Mouse (Mus musculus) lung, embryonic 15.5 days (tissue): ENCODE data around the gene Rsph3b. TPM values are rescaled to one million over a fixed set of nuclear protein-coding genes. Genes with fewer than 3 reads are reported as not detected.
A peak's percentile ranks its signal among the peaks of the same experiment; 100 is the strongest.
"Not testable (repeated sequence)": the region's sequence is repeated elsewhere in the genome, so short reads cannot be mapped to it uniquely, and the experiment has no call there.

Source experiments
- ATAC-seq: fragments of 200-750 bp; cut with Nextera tagmentation; 2 replicates; pipeline ENCODE4 v1.8.0; 2017; ENCODE audit warnings: moderate number of reproducible peaks, borderline replicate concordance; ENCODE audit not compliant: low FRiP score, low TSS enrichment; ENCODE audit errors: extremely low read depth
- H3K27ac ChIP-seq: fragments of 300-500 bp; sonication (generic); 2 replicates; pipeline ENCODE4 v1.5.1; 2015; ENCODE audit warnings: moderate library complexity, mild to moderate bottlenecking, inconsistent platforms
- H3K27me3 ChIP-seq: fragments of 300-500 bp; sonication (generic); 2 replicates; pipeline ENCODE4 v1.6.1; 2015; ENCODE audit warnings: inconsistent platforms
- H3K36me3 ChIP-seq: fragments of 300-500 bp; sonication (generic); 2 replicates; pipeline ENCODE4 v1.6.1; 2015; ENCODE audit warnings: inconsistent platforms
- H3K4me1 ChIP-seq: fragments of 300-500 bp; sonication (generic); 2 replicates; pipeline ENCODE4 v1.6.1; 2015; ENCODE audit warnings: inconsistent platforms
- H3K4me2 ChIP-seq: fragments of 300-500 bp; sonication (generic); 2 replicates; pipeline ENCODE4 v1.6.1; 2015; ENCODE audit warnings: inconsistent platforms, mild to moderate bottlenecking, moderate library complexity
- H3K4me3 ChIP-seq: fragments of 300-500 bp; sonication (generic); 2 replicates; pipeline ENCODE4 v1.5.1; 2015; ENCODE audit warnings: mild to moderate bottlenecking, inconsistent platforms
- H3K9ac ChIP-seq: fragments of 300-500 bp; sonication (generic); 2 replicates; pipeline ENCODE4 v1.6.1; 2015; ENCODE audit warnings: inconsistent platforms
- H3K9me3 ChIP-seq: fragments of 300-500 bp; sonication (generic); 2 replicates; pipeline ENCODE4 v1.6.1; 2016; ENCODE audit warnings: inconsistent platforms
- WGBS: fragments of 180-500 bp; shearing (Covaris S2); methylation state at CpG from one replicate; pipeline ENCODE4 v1.1.7; 2015; 5-methylcytosine and 5-hydroxymethylcytosine counted together
- polyA plus RNA-seq: library from polyadenylated mRNA; unstranded; fragments of >200 nt; fragmentation: Nextera tagmentation; extraction: Ambion mirVana; gene quantifications from 2 replicates; pipeline ENCODE4 v1.2.1, GENCODE M21; 2015

Rsph3b gene
- polyA plus RNA-seq, 1 experiment from 2014 or later, result 43.5 TPM

DNA sequence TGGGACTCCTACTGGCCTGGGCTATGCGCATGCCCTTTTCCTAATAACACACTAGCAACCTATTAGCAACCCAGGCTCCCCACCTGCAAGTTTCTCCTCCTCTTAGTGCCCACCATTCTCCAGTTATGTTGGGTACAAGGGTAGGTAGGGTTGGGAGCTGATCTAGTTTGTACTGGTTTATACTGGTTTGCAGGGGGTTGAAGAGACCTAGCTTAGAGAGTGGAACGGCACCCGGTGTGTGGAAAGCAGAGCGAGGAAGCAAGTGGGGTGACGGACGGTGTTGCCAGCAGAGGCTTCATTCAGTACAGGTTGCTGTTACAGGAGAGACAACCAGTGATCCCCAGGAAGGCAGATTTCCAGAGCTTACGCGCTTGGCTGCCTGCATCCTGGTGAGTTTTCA, 21.9 kb upstream of the Rsph3b start, which contains the start of gene Rnaset2b:
TSS of gene Rnaset2b (plus strand) at position 301 of the 400 bp plus-strand sequence.
- not testable (repeated sequence) for ATAC-seq, H3K9ac ChIP-seq, H3K36me3 ChIP-seq, H3K27ac ChIP-seq, H3K4me3 ChIP-seq, H3K4me2 ChIP-seq, H3K27me3 ChIP-seq, H3K4me1 ChIP-seq, H3K9me3 ChIP-seq
- WGBS, result 100% methylated on average over 1 of the region's 8 CpGs

GRCm38 (mm10) chr17:6967673-6968072, 19.2 kb upstream of the Rsph3b start:
- H3K27me3 ChIP-seq, H3K4me3 ChIP-seq, H3K9ac ChIP-seq, H3K27ac ChIP-seq, ATAC-seq, H3K4me1 ChIP-seq, H3K9me3 ChIP-seq, H3K36me3 ChIP-seq, H3K4me2 ChIP-seq: not testable (repeated sequence)
- 25% methylated on average over 1 of the region's 1 CpGs for WGBS

- H3K4me1 ChIP-seq, H3K9me3 ChIP-seq, ATAC-seq, H3K4me3 ChIP-seq, H3K36me3 ChIP-seq, H3K9ac ChIP-seq, H3K4me2 ChIP-seq, H3K27me3 ChIP-seq, H3K27ac ChIP-seq: not testable (repeated sequence)
- WGBS, result 15% methylated on average over 6 of the region's 6 CpGs
Observed at GRCm38 (mm10) chr17:6965364-6965763, 16.9 kb upstream of the Rsph3b start.

GRCm38 (mm10) chr17:6962936-6963335, 14.5 kb upstream of the Rsph3b start:
- not testable (repeated sequence) for H3K4me2 ChIP-seq, ATAC-seq, H3K36me3 ChIP-seq, H3K27me3 ChIP-seq, H3K27ac ChIP-seq, H3K9ac ChIP-seq, H3K4me1 ChIP-seq, H3K4me3 ChIP-seq, H3K9me3 ChIP-seq
- WGBS, result 40% methylated on average over 4 of the region's 4 CpGs

- not testable (repeated sequence) for H3K27me3 ChIP-seq, H3K36me3 ChIP-seq, H3K4me2 ChIP-seq, ATAC-seq, H3K27ac ChIP-seq, H3K9ac ChIP-seq, H3K4me1 ChIP-seq, H3K4me3 ChIP-seq, H3K9me3 ChIP-seq
- WGBS, result 68% methylated on average over 4 of the region's 6 CpGs
Observed at GRCm38 (mm10) chr17:6962339-6962738, 13.9 kb upstream of the Rsph3b start.

DNA sequence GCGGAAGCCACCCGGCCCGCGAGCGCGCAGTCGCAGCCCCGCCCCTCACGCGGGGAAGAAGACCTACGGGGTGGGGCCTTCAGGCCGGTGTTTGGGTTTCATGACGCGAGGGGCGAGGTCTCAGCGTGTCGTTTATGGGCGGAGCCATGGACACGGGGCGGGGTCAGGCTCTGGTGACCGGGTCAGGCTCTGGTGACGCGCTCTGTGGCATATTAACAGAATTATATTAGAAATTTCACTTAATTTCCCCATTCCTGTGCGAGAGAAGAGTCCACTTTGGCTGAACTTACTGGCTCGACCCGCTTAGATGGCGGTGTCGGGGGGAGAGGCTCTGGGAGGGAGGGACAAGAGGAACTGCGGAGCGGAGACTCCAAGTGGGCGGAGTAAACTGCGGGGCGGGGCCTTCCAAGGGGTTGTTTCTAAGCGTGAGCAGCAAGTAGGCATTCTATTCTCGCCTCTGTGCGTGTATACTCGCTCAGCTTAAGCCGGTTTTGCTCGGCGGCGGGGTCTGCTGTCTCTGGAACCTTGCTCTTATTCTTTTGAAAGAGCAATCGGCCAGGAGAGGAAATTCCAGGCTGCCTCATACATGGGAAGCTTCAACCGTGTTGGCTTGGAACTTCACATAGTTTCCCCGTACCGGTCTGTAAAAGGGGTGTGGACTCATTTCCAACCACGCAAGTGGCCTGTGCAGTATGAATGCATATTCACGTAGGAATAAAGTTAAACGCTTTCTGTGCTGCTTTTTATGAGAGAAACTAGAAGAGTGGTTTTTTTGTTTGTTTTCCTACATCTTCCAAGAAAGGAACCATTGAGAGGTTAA, 12.9 kb upstream of the Rsph3b start:
- peak; percentile 97 for ATAC-seq
- H3K4me3 ChIP-seq, result peak overlapping the region; percentile 56
- not testable (repeated sequence) for H3K36me3 ChIP-seq, H3K4me1 ChIP-seq, H3K9ac ChIP-seq, H3K27me3 ChIP-seq, H3K9me3 ChIP-seq
- under 1% methylated on average over 15 of the region's 48 CpGs for WGBS
- H3K4me2 ChIP-seq, result peak overlapping the region; percentile 53
- H3K27ac ChIP-seq, result peak overlapping the region; percentile 64; the same call in 1 of the 2 replicates

DNA sequence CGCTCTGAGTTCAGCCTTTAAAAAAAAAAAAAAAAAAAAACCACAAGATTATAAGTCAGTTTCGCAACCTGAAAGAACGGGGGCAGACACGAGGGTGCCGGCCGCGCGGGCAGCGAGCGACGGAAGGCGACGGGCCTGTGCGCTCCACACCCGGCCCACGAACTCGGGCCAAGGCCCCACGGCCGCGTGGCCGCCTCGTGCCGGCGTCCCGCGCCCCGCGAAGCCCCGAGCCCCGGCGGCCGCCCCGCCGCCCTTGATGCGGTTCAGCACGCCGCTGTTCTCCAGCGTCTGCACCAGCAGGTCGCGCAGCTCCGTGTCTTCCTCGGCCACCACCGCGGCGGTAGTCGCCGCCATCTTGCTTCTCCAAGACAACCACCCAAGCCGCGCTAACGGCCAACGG, 12.3 kb upstream of the Rsph3b start, which contains the start of gene Tagap1:
TSS of gene Tagap1 (minus strand) at position 381 of the 400 bp plus-strand sequence.
- peak within 1 kb of the TSS; percentile 53 for H3K4me2 ChIP-seq
- H3K27me3 ChIP-seq, H3K36me3 ChIP-seq, H3K9me3 ChIP-seq, H3K4me1 ChIP-seq: not testable (repeated sequence)
- peak; percentile 46 for ATAC-seq
- H3K27ac ChIP-seq, result peak within 1 kb of the TSS; percentile 75
- peak within 1 kb of the TSS; percentile 56 for H3K4me3 ChIP-seq
- WGBS, result 0% methylated on average over 43 of the region's 51 CpGs
- H3K9ac ChIP-seq, result peak within 1 kb of the TSS; percentile 43

- not testable (repeated sequence) for ATAC-seq, H3K27me3 ChIP-seq, H3K9me3 ChIP-seq, H3K36me3 ChIP-seq, H3K4me1 ChIP-seq
- peak overlapping the region; percentile 52 for H3K4me2 ChIP-seq
- peak overlapping the region; percentile 43; the same call in 1 of the 2 replicates for H3K9ac ChIP-seq
- peak overlapping the region; percentile 75; the same call in 1 of the 2 replicates for H3K27ac ChIP-seq
- peak overlapping the region; percentile 56 for H3K4me3 ChIP-seq
- WGBS, result under 1% methylated on average over 12 of the region's 12 CpGs
Observed at GRCm38 (mm10) chr17:6960349-6960748, 11.9 kb upstream of the Rsph3b start.

DNA sequence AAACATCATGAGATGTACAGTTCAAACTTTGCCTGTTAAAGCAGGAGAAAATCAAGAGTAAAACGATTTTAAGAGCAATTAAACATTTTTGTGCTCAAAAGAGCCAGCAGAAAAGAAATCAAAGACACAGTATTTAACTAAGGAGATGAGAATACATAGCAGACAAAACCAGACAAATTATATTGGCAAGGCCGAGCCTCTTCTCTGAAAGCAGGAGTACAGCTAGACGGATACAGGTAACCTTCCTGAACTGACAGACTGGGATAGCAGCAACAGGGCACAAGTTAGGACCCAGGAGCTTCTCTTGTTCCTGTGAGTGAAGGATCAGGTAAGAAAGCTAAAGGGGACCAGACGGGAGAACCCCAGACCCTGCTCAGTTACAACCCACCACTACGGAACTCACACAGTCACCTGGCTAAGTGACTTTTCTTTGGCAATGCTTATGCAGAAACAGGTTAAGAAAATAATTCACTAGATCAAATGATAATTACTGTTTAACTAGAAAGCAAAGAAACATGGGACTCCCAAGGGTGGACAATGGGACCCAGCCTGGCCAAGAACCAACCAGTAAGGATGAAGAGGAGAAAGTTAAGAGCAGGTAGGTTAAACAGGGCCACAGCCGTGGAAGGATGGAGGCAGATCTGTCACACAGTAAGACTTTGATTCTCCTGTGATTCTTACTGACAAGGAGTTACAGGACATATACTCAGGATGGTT, 11.2 kb upstream of the Rsph3b start:
- not testable (repeated sequence) for H3K9ac ChIP-seq, H3K27ac ChIP-seq, H3K36me3 ChIP-seq, ATAC-seq, H3K9me3 ChIP-seq, H3K27me3 ChIP-seq, H3K4me1 ChIP-seq
- peak overlapping the region; percentile 56 for H3K4me3 ChIP-seq
- WGBS, result 55% methylated on average over 4 of the region's 6 CpGs
- H3K4me2 ChIP-seq, result peak overlapping the region; percentile 52

- ATAC-seq, H3K4me3 ChIP-seq, H3K4me2 ChIP-seq, H3K9ac ChIP-seq, H3K4me1 ChIP-seq, H3K27me3 ChIP-seq, H3K9me3 ChIP-seq, H3K36me3 ChIP-seq, H3K27ac ChIP-seq: not testable (repeated sequence)
- WGBS, result 73% methylated on average over 6 of the region's 8 CpGs
Observed at GRCm38 (mm10) chr17:6958881-6959280, 10.4 kb upstream of the Rsph3b start.

GRCm38 (mm10) chr17:6948769-6949228, 317 bp upstream of the Rsph3b start:
- not testable (repeated sequence) for H3K4me1 ChIP-seq, H3K27me3 ChIP-seq, H3K9me3 ChIP-seq, H3K36me3 ChIP-seq
- peak overlapping the region; percentile 47 for H3K9ac ChIP-seq
- 11% methylated on average over 9 of the region's 9 CpGs for WGBS
- peak; percentile 24; the same call in 1 of the 2 replicates for ATAC-seq
- H3K4me2 ChIP-seq, result peak overlapping the region; percentile 66
- peak overlapping the region; percentile 91 for H3K27ac ChIP-seq
- H3K4me3 ChIP-seq, result peak overlapping the region; percentile 59

DNA sequence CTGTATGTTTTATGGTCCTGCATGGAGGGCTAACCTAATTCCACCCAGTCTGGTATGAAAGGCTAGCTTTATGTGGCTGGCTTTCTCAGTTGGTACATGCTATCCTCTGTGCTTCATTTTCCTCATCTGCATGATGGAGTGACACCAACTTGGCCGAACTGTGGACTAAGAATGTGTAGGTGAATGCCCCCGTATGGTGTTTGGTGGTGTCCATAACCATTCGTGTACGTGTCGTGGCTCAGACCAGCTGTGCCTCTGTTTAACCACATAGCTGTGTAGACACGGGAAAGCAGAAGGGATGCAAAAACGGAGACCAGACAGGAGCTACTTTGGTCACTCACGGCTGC, 872 bp downstream of the Rsph3b start:
- H3K9ac ChIP-seq, result not testable (repeated sequence)
- H3K4me3 ChIP-seq, result peak overlapping the region; percentile 59

More for the DNA sequence above, 872 bp downstream of the Rsph3b start:
- not testable (repeated sequence) for H3K36me3 ChIP-seq, H3K27me3 ChIP-seq, ATAC-seq, H3K9me3 ChIP-seq, H3K4me1 ChIP-seq
- Histone ChIP-seq H3K4me2 (peak overlapping the region; percentile 66), H3K27ac (0 out of 2 replicates have a peak overlapping the region, but pooled peaks have one; percentile 91)
- no CpG with 5 or more reads among the region's 8 CpGs for WGBS
